Mouse (Mus musculus) adrenal gland, adult (tissue): ENCODE data around the gene Inip.

Source experiments
- DNase-seq, 2 experiments: peaks; one replicate each; pipeline ENCODE4 v3.0.0; 2022 to 2023; ENCODE audit warnings: low spot score in 1 of 2; ENCODE audit not compliant: inconsistent age in 2 of 2

Gene Inip

DNA sequence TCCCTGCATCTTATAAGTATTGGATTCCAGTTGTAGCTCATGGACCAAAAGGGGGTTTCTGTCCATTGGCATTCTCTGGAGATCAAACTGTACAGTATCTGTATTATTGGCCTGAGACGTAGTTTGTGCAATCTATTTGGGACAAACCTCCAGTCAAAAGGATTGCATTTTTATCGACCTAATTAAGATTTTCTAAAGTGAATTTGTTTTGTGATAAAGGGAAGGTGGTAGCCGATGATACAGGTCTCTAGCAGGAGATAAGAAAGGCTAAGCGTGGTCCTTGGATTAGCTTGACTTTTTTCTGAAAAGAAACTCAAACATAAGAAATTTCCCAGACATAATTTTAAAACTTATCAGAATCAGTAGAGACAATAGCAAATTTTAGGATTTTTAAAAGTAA is 75.8 kb downstream of the Inip start:
- DNase-seq, result no peak

- DNase-seq, result no peak
Measured at GRCm38 (mm10) chr4:59721811-59722210, 79.6 kb downstream of the Inip start.
